Mouse (Mus musculus): ENCODE data around the gene Coro2a. TPM values are rescaled to one million over a fixed set of nuclear protein-coding genes. Genes with fewer than 3 reads are reported as not detected.

Gene Coro2a
- 3.6 and 27.2 TPM in 2 replicates for polyA plus RNA-seq (2012; rRNA removed; ENCODE audit: low replicate concordance)

GRCm38 (mm10) chr4:46601844-46602423, at the start of gene Coro2a:
Gene Coro2a, minus strand, starts transcription at chr4:46602202.

GRCm38 (mm10) chr4:46650086-46650753, 48.2 kb upstream of the Coro2a start, which contains the start of gene Tbc1d2:
Gene Tbc1d2, minus strand, starts transcription at chr4:46650209.

GRCm38 (mm10) chr4:46535840-46536361, 66.1 kb downstream of the Coro2a start, which contains the start of gene Trim14:
Gene Trim14, minus strand, starts transcription at chr4:46536141.

GRCm38 (mm10) chr4:46489028-46489925, 112.7 kb downstream of the Coro2a start, which contains the start of gene Nans:
Gene Nans, plus strand, starts transcription at chr4:46489248.

Other genes starting within 250 kb of the Coro2a start
- gene Trmo, start 212.8 kb downstream of the Coro2a start, polyA plus RNA-seq (2012; rRNA removed; ENCODE audit: low replicate concordance): 3.9 and 8.4 TPM in 2 replicates
- not detected in 2 replicates for gene Hemgn, start 188.7 kb downstream of the Coro2a start, polyA plus RNA-seq (2012; rRNA removed; ENCODE audit: low replicate concordance)
- gene Anp32b, start 151.3 kb downstream of the Coro2a start, polyA plus RNA-seq (2012; rRNA removed; ENCODE audit: low replicate concordance): 4.2 and 22.5 TPM in 2 replicates
- gene Nans, start 113.0 kb downstream of the Coro2a start, polyA plus RNA-seq (2012; rRNA removed; ENCODE audit: low replicate concordance): 23.7 and 33.6 TPM in 2 replicates
- 14.2 and 19.4 TPM in 2 replicates for gene Trim14, start 66.1 kb downstream of the Coro2a start, polyA plus RNA-seq (2012; rRNA removed; ENCODE audit: low replicate concordance)
- 8.8 and 14.1 TPM in 2 replicates for gene Tbc1d2, start 48.0 kb upstream of the Coro2a start, polyA plus RNA-seq (2012; rRNA removed; ENCODE audit: low replicate concordance)